Mouse (Mus musculus) heart, postnatal 10 days (tissue): ENCODE measurements at regions not wholly inside any gene's neighbourhood (a gene's known extent, or its start where the extent isn't known, plus 50 kb on each side); places are given as distances from the start of the nearest gene placed in this dataset.

Source experiments
- DNase-seq, 2 experiments: peaks; one replicate each; pipeline ENCODE4 v3.0.0; 2021
- intact Hi-C: fragments of 180-260 bp; cut with DNase I; formaldehyde crosslinking; loops from one replicate; pipeline ENCODE4 v1.15.1; 2025

DNA sequence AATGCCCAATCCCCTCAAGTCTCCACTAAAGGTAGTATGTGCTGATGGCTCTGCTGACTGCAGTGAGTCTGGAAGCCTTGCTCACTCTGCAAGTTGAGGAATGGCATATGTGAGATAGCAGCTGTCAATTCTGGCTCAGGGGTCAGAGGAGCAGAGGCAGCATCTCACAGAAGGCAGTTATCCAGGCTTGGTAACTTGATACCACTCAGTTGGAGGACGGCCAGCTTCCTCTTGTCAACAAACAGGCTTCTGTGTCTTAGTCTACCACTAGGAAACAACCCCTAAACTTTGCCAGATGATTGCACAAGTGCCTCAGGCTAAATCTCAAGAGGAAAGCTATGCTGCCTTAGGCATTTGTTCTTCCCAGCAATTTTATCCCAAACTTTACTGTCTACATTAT, 55.7 kb upstream of the Gabre start:
- peak; percentile 24 to 36 for DNase-seq

DNA sequence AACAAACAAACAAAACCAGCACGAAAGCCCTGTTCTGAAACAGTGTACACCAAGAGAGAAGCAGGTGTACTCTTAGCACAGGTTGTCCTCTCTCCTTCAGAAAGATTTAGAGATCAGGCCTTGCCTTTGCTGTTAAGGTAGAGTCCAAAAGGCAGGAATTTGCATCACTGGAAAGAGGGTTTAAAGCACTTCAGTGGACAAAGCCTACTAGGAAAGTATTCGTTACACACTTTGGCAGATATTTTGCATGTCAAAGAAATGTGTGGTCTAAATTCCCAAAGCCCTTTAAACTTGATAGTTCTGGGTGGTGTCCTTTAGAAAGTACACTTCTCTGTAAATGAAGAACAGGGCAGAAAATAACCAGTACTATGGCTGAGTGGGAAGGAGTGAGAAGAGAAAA, 54.2 kb upstream of the Gabre start:
- intact Hi-C loops = no loop called here
- DNase-seq = no peak

More for the DNA sequence above, 55.7 kb upstream of the Gabre start:
- intact Hi-C loops = no loop called here
